Mouse (Mus musculus): Measurements from ENCODE around the gene Tmem139. TPM values are rescaled to one million over a fixed set of nuclear protein-coding genes. Genes with fewer than 3 reads are reported as not detected.

Tmem139 gene
- polyA plus RNA-seq (2012; ENCODE audit: low replicate concordance): not detected in 2 replicates

GRCm38 (mm10) chr6:42261524-42262170 is at the start of gene Tmem139:
TSS of gene Tmem139 (plus strand) at chr6:42261970.

DNA sequence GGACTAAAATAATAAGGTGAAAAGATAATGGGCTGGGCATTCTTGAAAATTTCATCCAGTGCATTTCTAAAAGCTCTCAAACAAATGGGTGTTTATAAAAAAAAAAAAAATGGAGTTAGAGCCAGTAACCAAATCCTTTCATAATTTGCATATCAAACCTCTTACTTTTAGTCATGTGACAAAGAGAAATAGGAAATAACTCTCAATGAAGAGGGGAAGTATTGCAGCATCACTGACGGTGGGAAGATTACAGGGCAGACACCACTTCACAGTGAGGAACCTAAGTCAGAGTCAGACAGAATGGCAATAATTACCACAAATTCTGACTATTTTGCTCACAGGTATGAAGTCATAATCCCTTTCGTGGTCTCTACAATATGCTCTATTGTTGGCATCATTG is 46.7 kb upstream of the Tmem139 start, which contains the start of gene Tas2r144:
Gene Tas2r144 (plus strand): TSS at position 301 of the 400 bp plus-strand sequence.

DNA sequence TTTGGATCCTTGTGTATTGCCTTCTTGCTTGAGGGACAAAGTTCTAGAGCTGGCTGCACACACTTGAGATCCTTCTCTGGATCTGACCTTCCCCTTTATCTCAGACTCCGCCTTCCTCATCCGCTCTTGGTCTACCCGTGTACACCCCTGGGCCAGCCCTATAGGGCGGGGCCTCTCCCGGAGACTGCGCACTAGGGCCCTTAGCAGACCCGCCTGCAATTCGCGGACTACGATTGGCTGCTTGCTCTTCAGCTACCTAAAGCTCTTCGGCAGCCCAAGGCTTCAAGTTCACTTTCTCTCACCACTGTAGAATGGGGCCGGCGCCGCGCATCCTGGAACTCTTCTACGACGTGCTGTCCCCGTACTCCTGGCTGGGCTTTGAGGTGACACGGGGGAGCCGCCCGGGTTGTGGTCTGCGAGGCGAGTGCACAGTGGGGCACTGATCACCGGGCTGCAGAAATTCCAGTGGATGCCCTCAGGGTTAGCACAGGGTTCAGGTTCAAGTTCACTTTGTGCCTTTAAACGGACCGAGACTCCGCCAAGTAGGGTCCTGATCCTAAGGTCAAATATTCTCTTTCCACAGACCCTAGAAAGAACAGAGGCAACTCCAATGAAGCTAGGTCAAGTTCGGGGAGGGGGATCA is 15.9 kb upstream of the Tmem139 start, which contains the start of gene Gstk1:
Gene Gstk1 (plus strand): TSS at position 225 of the 643 bp plus-strand sequence.

GRCm38 (mm10) chr6:42264626-42265312 is 3.0 kb downstream of the Tmem139 start, which contains the start of gene Casp2:
TSS of gene Casp2 (plus strand) at chr6:42264985.

GRCm38 (mm10) chr6:42286448-42286847 is 24.7 kb downstream of the Tmem139 start, which contains the start of gene Clcn1:
TSS of gene Clcn1 (plus strand) at chr6:42286685.

Other genes with a start within 250 kb of the Tmem139 start
- not detected in 2 replicates for gene Sva, start 223.6 kb upstream of the Tmem139 start, polyA plus RNA-seq (2012; ENCODE audit: low replicate concordance)
- gene Tas2r139, start 121.0 kb upstream of the Tmem139 start, polyA plus RNA-seq (2012; ENCODE audit: low replicate concordance): not detected in 2 replicates
- not detected in 2 replicates for gene Tas2r144, start 46.6 kb upstream of the Tmem139 start, polyA plus RNA-seq (2012; ENCODE audit: low replicate concordance)
- 0.26 TPM in 1 of 2 replicates, not detected in the other for gene Gstk1, start 16.0 kb upstream of the Tmem139 start, polyA plus RNA-seq (2012; ENCODE audit: low replicate concordance)
- gene Casp2, start 3.0 kb downstream of the Tmem139 start, polyA plus RNA-seq (2012; ENCODE audit: low replicate concordance): 2.2 and 3.8 TPM in 2 replicates
- 0.10 and 0.16 TPM in 2 replicates for gene Clcn1, start 24.7 kb downstream of the Tmem139 start, polyA plus RNA-seq (2012; ENCODE audit: low replicate concordance)
- gene Fam131b, start 62.7 kb downstream of the Tmem139 start, polyA plus RNA-seq (2012; ENCODE audit: low replicate concordance): not detected in 2 replicates
- 283 and 580 TPM in 2 replicates for gene Zyx, start 87.7 kb downstream of the Tmem139 start, polyA plus RNA-seq (2012; ENCODE audit: low replicate concordance)
- not detected in 2 replicates for gene Epha1, start 111.3 kb downstream of the Tmem139 start, polyA plus RNA-seq (2012; ENCODE audit: low replicate concordance)
- not detected in 2 replicates for gene Tas2r143, start 138.3 kb downstream of the Tmem139 start, polyA plus RNA-seq (2012; ENCODE audit: low replicate concordance)
- gene Tas2r135, start 143.5 kb downstream of the Tmem139 start, polyA plus RNA-seq (2012; ENCODE audit: low replicate concordance): not detected in 2 replicates
- not detected in 2 replicates for gene Tas2r126, start 172.6 kb downstream of the Tmem139 start, polyA plus RNA-seq (2012; ENCODE audit: low replicate concordance)
- not detected in 2 replicates for gene Olfr458, start 203.2 kb downstream of the Tmem139 start, polyA plus RNA-seq (2012; ENCODE audit: low replicate concordance)
- gene Olfr457, start 214.4 kb downstream of the Tmem139 start, polyA plus RNA-seq (2012; ENCODE audit: low replicate concordance): not detected in 2 replicates
- gene Olfr456, start 225.2 kb downstream of the Tmem139 start, polyA plus RNA-seq (2012; ENCODE audit: low replicate concordance): not detected in 2 replicates